Mouse (Mus musculus) MEL-GATA-1-ER (cell line): ENCODE data around the gene Chek2.

Experiments used
- DNase-seq: peaks from one replicate; pipeline ENCODE4 v3.0.0-alpha.2; 2012; ENCODE audit warnings: low read depth; ENCODE audit errors: extremely low read depth

The Chek2 gene

GRCm38 (mm10) chr5:110898169-110898568, 58.4 kb downstream of the Chek2 start:
- no peak for DNase-seq

GRCm38 (mm10) chr5:110898785-110899184, 59.0 kb downstream of the Chek2 start:
- no peak for DNase-seq

- DNase-seq = no peak
Measured at GRCm38 (mm10) chr5:110900331-110900730, 60.6 kb downstream of the Chek2 start.

DNA sequence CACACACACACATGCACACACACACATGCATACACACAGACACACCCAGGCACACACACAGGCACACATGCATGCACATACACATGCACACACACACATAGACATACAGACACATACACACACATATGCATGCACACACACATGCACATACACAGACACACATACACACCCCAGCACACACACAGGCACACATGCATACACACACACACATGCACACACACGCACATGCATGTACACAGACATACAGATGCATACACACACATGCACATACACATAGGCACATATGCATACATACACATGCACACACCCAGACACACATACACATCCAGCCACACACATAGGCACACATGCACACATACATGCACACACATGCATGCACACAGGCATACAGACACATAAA, 66.9 kb downstream of the Chek2 start:
- DNase-seq = no peak

DNA sequence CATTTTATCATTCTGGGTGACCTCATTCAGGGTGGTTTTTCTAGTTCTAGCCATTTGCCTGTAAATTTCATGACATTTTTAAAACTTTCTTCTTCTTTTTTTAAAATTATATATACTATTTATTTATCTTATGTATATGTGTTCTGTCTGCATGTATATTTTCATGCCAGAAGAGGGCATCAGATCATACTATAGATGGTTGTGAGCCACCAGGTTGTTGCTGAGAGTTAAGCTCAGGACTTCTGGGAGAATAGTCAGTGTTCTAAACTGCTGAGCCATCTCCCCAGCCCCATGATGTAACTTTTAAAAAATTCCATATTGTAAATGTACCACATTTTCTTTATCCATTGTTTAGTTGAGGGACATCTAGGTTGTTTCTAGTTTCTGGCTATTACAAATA, 69.1 kb downstream of the Chek2 start:
- DNase-seq = no peak

GRCm38 (mm10) chr5:110909955-110910589, 70.3 kb downstream of the Chek2 start:
- no peak for DNase-seq

DNA sequence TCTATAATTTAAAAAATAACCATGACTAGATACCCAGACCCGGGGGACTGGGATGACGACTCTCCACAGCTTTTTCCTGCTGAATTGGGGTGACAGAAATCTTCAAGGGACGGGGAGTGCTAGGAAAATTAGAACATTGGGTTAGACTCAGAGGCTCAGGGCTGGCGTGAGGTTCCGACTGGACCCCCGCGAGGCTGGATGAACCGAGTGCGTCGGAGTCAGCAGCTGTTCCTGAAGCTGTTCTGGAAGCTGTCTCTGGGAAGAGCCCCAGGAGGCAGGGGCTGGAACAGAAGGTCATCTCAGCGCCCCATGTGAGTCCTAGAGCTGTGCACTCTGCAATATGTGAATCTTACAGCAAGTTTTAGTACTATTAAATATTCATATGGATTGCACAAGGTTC, 75.1 kb downstream of the Chek2 start:
- no peak for DNase-seq

DNA sequence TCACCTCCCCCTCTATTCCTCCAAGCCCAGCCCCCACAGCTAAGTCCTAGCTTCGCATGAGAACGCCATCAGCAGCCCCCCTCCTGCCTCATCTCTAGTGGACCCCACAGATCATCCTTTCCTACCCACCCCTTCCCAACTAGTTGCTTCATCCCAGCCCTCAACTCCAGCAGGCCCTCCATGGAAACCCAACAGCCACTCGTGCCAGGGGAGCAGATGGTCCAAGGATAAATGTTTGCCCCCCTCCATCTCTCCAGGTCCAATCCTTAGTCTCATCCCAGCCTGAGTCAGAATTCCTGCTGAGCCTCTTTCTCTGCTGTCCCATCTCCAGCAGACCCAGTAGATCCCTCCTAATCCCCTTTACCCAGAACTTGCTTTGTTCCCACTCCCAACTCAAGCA, 76.5 kb downstream of the Chek2 start:
- no peak for DNase-seq

DNA sequence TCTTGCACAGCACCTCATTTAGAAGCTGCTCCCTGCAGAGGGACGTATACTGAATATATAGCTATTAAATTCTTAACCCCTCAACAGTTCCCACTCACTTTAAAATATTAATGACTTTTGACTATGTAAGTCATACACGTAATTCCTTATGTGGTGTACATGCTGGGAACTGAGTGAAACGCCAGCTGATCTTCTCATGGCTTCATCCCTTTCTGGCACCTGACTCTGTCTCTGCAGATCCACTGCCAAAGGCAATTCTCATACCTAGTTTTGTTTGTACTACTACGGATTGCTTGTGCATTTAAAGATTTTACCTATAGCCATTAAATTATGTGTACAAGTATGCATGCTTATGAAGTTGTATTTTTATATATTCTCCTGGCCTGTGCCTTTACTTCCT, 79.8 kb downstream of the Chek2 start:
- no peak for DNase-seq

DNA sequence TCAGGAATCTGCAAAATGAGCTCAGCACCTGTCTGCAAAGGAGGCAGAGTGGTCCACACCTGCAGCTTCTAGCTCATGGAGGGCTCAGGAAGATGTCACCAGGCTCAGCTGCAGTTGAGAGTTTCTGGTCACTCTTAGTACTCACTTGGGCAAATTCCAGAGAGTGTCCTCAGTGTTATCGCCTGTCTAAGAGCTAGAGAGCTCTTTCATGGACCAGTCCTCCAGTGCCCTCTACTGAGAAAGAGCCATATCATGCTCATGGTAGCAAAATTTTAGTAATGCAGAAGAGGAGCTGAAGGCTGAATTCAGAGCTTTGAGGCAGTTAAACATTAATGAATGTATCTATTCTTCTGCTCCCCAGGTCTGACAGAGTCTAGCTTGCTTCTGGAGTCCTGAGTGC, 83.6 kb downstream of the Chek2 start:
- no peak for DNase-seq
